Mouse (Mus musculus) midbrain, postnatal 0 days (tissue): ENCODE data around the gene Cerk. TPM values are rescaled to one million over a fixed set of nuclear protein-coding genes. Genes with fewer than 3 reads are reported as not detected.
A peak's percentile ranks its signal among the peaks of the same experiment; 100 is the strongest.

Source experiments
- ATAC-seq: fragments of 200-750 bp; cut with Nextera tagmentation; 2 replicates; pipeline ENCODE4 v1.8.0; 2017; ENCODE audit warnings: moderate number of reproducible peaks, mild to moderate bottlenecking, moderate TSS enrichment, moderate library complexity; ENCODE audit not compliant: low FRiP score
- DNase-seq: peaks from one replicate; pipeline ENCODE4 v3.0.0-alpha.2; 2015; ENCODE audit warnings: low spot score
- H3K27ac ChIP-seq: fragments of 300-500 bp; sonication (generic); 2 replicates; pipeline ENCODE4 v1.5.1; 2014; ENCODE audit warnings: low read depth, mild to moderate bottlenecking, low read length, mixed read lengths
- H3K27me3 ChIP-seq: fragments of 300-500 bp; sonication (generic); 2 replicates; pipeline ENCODE4 v1.6.1; 2014; ENCODE audit warnings: low read length, control low read depth, mixed read lengths; ENCODE audit not compliant: insufficient read depth
- H3K36me3 ChIP-seq: fragments of 300-500 bp; sonication (generic); 2 replicates; pipeline ENCODE4 v1.6.1; 2014; ENCODE audit warnings: low read length, control low read depth, mixed read lengths; ENCODE audit not compliant: insufficient read depth
- H3K4me1 ChIP-seq: fragments of 300-500 bp; sonication (generic); 2 replicates; pipeline ENCODE4 v1.6.1; 2014; ENCODE audit warnings: mild to moderate bottlenecking, control low read depth, antibody characterized with exemption, low read length, mixed read lengths; ENCODE audit not compliant: insufficient read depth
- H3K4me2 ChIP-seq: fragments of 300-500 bp; sonication (generic); 2 replicates; pipeline ENCODE4 v1.6.1; 2014; ENCODE audit warnings: low read depth, mild to moderate bottlenecking, low read length, mixed read lengths; ENCODE audit not compliant: poor library complexity, severe bottlenecking
- H3K4me3 ChIP-seq: fragments of 300-500 bp; sonication (generic); 2 replicates; pipeline ENCODE4 v1.5.1; 2014; ENCODE audit warnings: low read depth, mild to moderate bottlenecking, low read length, moderate library complexity
- H3K9ac ChIP-seq: fragments of 300-500 bp; sonication (generic); replicated peaks from 2 replicates; pipeline ENCODE4 v1.6.1; 2014; ENCODE audit warnings: mild to moderate bottlenecking, low read length, moderate library complexity, mixed read lengths; ENCODE audit not compliant: poor library complexity, severe bottlenecking
- H3K9me3 ChIP-seq: fragments of 300-500 bp; sonication (generic); 2 replicates; pipeline ENCODE4 v1.6.1; 2016; ENCODE audit warnings: low read length, control low read depth
- CTCF ChIP-seq: IDR thresholded peaks from 2 replicates; pipeline ENCODE4 v1.5.1; 2016; ENCODE audit warnings: antibody characterized with exemption, mild to moderate bottlenecking
- WGBS: fragments of 180-500 bp; shearing (Covaris S2); extraction: QIAGEN DNeasy Blood & Tissue Kit; methylation state at CpG from one replicate; pipeline ENCODE4 v1.1.7; 2014; 5-methylcytosine and 5-hydroxymethylcytosine counted together
- polyA plus RNA-seq: library from polyadenylated mRNA; unstranded; fragments of >200 nt; fragmentation: Nextera tagmentation; extraction: Ambion mirVana; gene quantifications from 2 replicates; pipeline ENCODE4 v1.2.1, GENCODE M21; 2015
- total RNA-seq: library from RNA; depleted of rRNA; stranded (reverse); fragments of >200 nt; gene quantifications from 2 replicates; pipeline ENCODE4 v1.2.3, GENCODE M21; 2014

Cerk gene
- total and polyA plus RNA-seq, 2 experiments from 2014 or later = 21.6 to 37.0 TPM

DNA sequence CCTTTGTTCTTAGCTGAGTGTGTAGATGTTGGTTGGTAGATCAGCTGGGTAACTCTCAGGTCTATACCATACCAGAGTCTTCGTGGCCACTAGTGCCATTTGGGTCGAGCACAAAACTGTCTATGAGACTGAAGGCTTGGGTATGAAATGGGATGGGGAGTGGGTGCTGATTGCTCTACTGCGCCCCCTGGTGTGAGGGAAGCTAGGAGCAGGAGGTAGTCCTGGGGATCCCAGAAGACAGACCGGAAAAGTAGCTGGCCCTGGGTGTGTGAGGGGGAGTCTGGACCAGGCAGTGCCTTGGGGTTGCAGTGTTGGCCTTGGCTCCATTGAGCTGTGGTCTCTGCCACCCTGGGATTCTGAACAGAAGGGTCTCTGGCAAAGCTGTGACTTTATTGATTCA, 48.3 kb downstream of the Cerk start:
- Histone ChIP-seq H3K4me1 (no peaks in the 10 kb centered on the region), H3K9me3 (no peaks in the 10 kb centered on the region), H3K36me3 (peaks cover 30% of the 10 kb centered on the region), H3K27me3 (no peaks in the 10 kb centered on the region), H3K4me2 (no peak overlapping the region), H3K4me3 (no peak overlapping the region), H3K9ac (no peak overlapping the region), H3K27ac (no peak overlapping the region)
- TF ChIP-seq CTCF = peak; percentile 64
- 77% methylated on average over 4 of the region's 4 CpGs for WGBS
- ATAC-seq (no peak), DNase-seq (no peak)

DNA sequence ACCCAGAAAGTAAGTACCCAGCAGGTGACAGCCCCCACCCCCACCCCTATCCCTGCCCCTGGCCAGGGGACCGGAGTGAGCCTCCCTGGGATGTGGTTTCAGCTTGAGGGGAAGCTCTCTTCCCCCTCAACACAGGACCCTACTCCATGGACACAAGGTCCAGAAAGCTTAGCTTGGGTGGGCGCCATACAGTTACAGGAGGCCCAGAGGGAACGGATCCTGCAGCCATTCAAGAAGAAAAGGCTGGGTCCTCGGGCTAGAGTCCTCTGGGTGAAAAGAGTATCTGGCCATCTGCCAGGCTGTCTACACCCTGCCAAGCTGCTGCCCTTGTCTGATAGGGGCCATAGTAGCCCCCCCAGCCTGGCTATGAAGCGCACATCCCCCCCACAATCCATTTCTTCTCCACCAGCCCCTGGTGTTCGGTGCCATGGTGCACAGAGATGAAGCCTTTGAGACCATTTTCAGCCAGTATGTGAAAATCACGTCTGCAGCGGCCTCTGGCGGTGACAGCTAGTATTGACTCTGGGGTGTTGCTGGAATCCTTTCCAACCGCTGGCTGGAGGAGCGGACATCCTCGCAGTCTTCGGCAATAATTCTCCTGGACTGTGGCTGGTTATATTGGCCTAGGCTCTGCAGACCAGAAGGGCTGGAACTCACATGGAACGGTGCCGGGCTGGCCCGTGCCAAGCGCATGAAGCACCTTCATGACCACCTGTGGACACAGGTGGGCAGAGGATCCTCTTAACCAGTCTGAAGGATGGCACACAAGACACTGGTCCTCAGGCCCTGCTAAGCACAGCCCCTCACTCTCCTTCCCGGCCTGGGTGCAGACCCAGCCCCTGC, 50.8 kb downstream of the Cerk start:
- ATAC-seq (peak; percentile 61), DNase-seq (peak; percentile 92)
- peak; percentile 98 for TF ChIP-seq CTCF
- H3K36me3 ChIP-seq = peaks cover 42% of the 10 kb centered on the region
- no peak overlapping the region for H3K9ac ChIP-seq
- H3K27me3 ChIP-seq = no peaks in the 10 kb centered on the region
- H3K4me3 ChIP-seq = no peak overlapping the region
- H3K4me1 ChIP-seq = no peaks in the 10 kb centered on the region
- 38% methylated on average over 18 of the region's 18 CpGs for WGBS
- H3K4me2 ChIP-seq = no peak overlapping the region
- peak overlapping the region; percentile 74 for H3K27ac ChIP-seq
- no peaks in the 10 kb centered on the region for H3K9me3 ChIP-seq

DNA sequence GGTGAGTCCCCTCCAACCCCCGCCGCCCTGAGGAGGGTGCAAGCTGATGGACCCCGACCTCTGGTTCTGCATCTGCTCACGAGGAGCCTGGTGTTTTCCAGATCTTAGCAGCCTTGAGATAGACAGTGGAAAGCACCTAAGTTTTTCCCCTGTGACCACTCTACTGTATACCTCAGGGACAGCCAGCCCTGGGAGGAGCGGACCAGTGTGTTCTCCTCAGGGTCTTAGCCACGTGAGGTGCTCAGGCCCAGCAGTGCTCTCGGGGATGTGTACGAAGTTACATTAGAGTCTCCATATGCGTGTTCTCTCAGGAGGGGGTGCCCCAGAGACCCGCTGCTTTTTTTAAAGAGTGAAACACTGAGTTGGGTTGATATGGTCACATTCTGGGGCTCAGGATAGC, 55.3 kb downstream of the Cerk start:
- H3K4me3 ChIP-seq = no peak overlapping the region
- H3K36me3 ChIP-seq = peaks cover 70% of the 10 kb centered on the region
- TF ChIP-seq CTCF = no peak
- H3K27me3 ChIP-seq = no peaks in the 10 kb centered on the region
- no peak overlapping the region for H3K27ac ChIP-seq
- no peaks in the 10 kb centered on the region for H3K4me1 ChIP-seq
- H3K4me2 ChIP-seq = no peak overlapping the region
- no peaks in the 10 kb centered on the region for H3K9me3 ChIP-seq
- WGBS = 94% methylated on average over 10 of the region's 10 CpGs
- no peak for ATAC-seq
- no peak for DNase-seq
- no peak overlapping the region for H3K9ac ChIP-seq

DNA sequence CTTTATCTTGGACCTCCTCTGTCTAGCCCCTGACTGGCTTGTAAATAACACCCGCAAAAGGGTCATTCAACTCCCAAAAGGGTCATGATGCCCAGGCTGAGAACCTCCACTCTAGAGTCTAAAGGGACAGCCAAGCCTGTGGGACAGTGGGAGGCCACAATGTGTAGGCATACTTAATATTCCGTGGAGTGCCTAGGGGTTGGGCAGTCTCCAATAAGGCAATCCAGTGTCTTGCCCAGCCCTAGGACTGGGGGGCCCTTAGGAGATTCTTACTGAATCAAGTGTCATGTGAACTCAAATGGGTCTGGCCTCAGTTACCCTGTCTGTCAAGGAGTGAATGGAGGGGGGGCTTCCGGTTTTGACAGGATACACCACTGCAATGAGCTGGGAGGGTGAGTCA, 56.9 kb downstream of the Cerk start:
- H3K36me3 ChIP-seq = peaks cover 78% of the 10 kb centered on the region
- WGBS = 83% methylated on average over 3 of the region's 3 CpGs
- ATAC-seq = 0 out of 2 replicates have a peak, but pooled peaks have one; percentile 18

DNA sequence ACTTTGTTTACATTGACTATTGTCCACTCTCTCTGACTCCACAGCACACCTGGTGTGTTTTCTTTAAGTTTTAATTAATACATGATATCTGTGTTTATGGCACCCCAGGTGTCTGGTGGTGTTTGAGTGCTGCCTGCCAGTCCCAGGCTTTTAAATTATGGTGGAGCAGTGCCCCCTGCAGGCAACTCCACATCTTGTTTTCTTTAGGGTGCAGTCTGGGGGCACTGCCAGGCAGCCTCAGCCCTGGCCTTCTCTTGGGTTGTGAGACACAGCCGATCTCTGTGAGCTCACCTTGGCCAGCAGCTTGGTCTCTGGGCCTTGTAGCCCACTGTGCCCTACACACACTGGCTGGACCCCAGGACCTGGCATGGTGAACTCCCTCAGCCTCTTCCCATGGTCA, 61.6 kb downstream of the Cerk start:
- DNase-seq = peak; percentile 78
- Histone ChIP-seq H3K4me1 (no peaks in the 10 kb centered on the region), H3K27me3 (no peaks in the 10 kb centered on the region), H3K4me2 (no peak overlapping the region), H3K9me3 (no peaks in the 10 kb centered on the region), H3K36me3 (peaks cover 58% of the 10 kb centered on the region), H3K4me3 (no peak overlapping the region), H3K27ac (no peak overlapping the region), H3K9ac (no peak overlapping the region)
- WGBS = 36% methylated on average over 1 of the region's 1 CpGs
- TF ChIP-seq CTCF = peak; percentile 78
- ATAC-seq = peak; percentile 53

More for the DNA sequence above, 56.9 kb downstream of the Cerk start:
- Histone ChIP-seq H3K27me3 (no peaks in the 10 kb centered on the region), H3K4me2 (no peak overlapping the region), H3K4me1 (no peaks in the 10 kb centered on the region), H3K4me3 (no peak overlapping the region), H3K9me3 (no peaks in the 10 kb centered on the region), H3K9ac (no peak overlapping the region), H3K27ac (0 out of 2 replicates have a peak overlapping the region, but pooled peaks have one; percentile 2)
- TF ChIP-seq CTCF = no peak
- peak; percentile 34 for DNase-seq

DNA sequence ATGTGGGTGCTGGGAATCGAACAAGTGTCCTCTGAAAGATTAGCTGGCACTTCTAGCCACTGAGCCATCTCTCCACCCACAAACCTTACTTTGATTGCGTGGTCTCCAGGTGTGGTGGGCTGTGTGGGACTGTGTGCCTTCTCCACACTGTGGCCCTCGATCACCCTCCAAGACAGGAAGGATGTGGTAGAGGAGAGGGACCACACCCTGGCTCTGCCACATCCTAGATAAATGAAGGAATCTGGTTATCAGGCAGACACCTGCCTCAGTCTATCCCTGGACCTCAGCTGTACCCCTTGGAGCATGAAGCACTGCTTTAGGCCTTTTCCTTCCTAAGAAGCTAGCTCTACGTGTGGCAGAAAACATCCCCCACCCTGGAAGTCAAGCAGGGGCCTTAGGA, 62.5 kb downstream of the Cerk start:
- H3K36me3 ChIP-seq = peaks cover 55% of the 10 kb centered on the region

More for the DNA sequence above, 62.5 kb downstream of the Cerk start:
- H3K9ac ChIP-seq = no peak overlapping the region
- no peaks in the 10 kb centered on the region for H3K27me3 ChIP-seq
- no peaks in the 10 kb centered on the region for H3K4me1 ChIP-seq
- no peak for ATAC-seq
- H3K27ac ChIP-seq = no peak overlapping the region
- 97% methylated on average over 4 of the region's 4 CpGs for WGBS
- H3K4me2 ChIP-seq = no peak overlapping the region
- TF ChIP-seq CTCF = no peak
- H3K9me3 ChIP-seq = no peaks in the 10 kb centered on the region
- no peak for DNase-seq
- no peak overlapping the region for H3K4me3 ChIP-seq
